ENCODE assay signal across 46 mouse cellular contexts in the genomic region with DNA sequence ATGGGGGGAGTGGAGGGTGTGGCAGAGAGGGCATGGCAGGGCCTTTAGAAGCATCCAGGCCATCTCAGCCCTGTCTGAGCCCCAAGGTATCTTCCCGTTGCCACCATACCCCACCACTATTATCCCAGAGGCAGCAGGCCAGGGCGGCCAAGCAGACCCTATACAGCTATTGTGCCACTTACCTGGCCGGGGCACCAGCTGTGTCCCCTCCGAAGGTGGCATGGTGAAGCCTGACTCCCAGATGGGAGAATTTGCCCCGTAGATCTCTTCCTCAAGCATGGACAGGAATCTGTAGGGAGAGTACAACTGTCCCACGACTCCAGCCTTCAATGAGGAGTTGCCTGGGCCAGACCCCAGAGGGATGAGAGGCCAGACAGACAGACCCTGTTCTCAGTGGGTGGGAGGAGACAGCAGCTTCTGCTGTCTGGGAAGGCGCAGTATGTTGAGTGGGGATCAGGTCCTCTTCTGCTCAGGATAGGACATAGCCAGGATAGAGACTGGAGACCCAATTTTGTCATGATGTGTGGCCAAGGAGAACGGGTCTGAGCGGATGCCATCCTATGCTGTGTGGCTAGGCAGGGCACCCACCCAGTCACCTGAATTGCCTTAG. TPM values are rescaled to one million over a fixed set of nuclear protein-coding genes. Genes with fewer than 3 reads are reported as not detected.
"Had no signal": no experiment of that assay in that cellular context is flagged by ENCODE, and none has a peak within 500 bp of the region (broad histone marks: within the 10 kb centered on the region; RNA-seq: fewer than 3 reads in every experiment).

No protein-coding gene starts in this region.

- DNase-seq: left cerebral cortex, postnatal 4 days; liver; liver, embryonic 13.5 days; liver, postnatal 0 days; lung, adult 18-20 months; lung, adult 2 months; lung, embryonic 14.5 days; lung, postnatal 10 days; lung, postnatal 14 days; lung, postnatal 36 days; lung, postnatal 4 days; midbrain, embryonic 14.5 days had no signal

- H3K27ac ChIP-seq: limb, embryonic 10.5 days; limb, embryonic 12.5 days; limb, embryonic 13.5 days; limb, embryonic 15.5 days; liver, embryonic 12.5 days; liver, embryonic 13.5 days; liver, embryonic 14.5 days; liver, embryonic 15.5 days; lung, embryonic 15.5 days; macrophage; midbrain, embryonic 10.5 days; midbrain, embryonic 12.5 days; midbrain, embryonic 13.5 days; midbrain, embryonic 15.5 days had no signal

- H3K4me2 ChIP-seq: limb, embryonic 12.5 days; limb, embryonic 13.5 days; limb, embryonic 15.5 days; liver, embryonic 11.5 days; liver, embryonic 12.5 days; liver, embryonic 13.5 days; liver, embryonic 15.5 days; lung, embryonic 14.5 days; lung, embryonic 15.5 days; midbrain, embryonic 11.5 days; midbrain, embryonic 12.5 days; midbrain, embryonic 13.5 days; midbrain, embryonic 15.5 days had no signal

- H3K9me3 ChIP-seq: limb, embryonic 10.5 days; limb, embryonic 12.5 days; limb, embryonic 13.5 days; limb, embryonic 15.5 days; liver, embryonic 12.5 days; liver, embryonic 13.5 days; liver, embryonic 15.5 days; lung, embryonic 15.5 days; megakaryocyte, embryonic 14.5 days; midbrain, embryonic 10.5 days; midbrain, embryonic 12.5 days; midbrain, embryonic 13.5 days; midbrain, embryonic 15.5 days had no signal

- H3K4me3 ChIP-seq: limb, embryonic 10.5 days; limb, embryonic 12.5 days; limb, embryonic 13.5 days; limb, embryonic 15.5 days; liver, embryonic 12.5 days; liver, embryonic 13.5 days; liver, embryonic 15.5 days; lung, embryonic 15.5 days; megakaryocyte, embryonic 14.5 days; midbrain, embryonic 10.5 days; midbrain, embryonic 12.5 days; midbrain, embryonic 13.5 days; midbrain, embryonic 15.5 days; myocyte had no signal

- H3K9ac ChIP-seq: limb, embryonic 12.5 days; limb, embryonic 13.5 days; limb, embryonic 15.5 days; liver, embryonic 12.5 days; liver, embryonic 13.5 days; liver, embryonic 14.5 days; liver, embryonic 15.5 days; liver, postnatal 0 days; lung, embryonic 14.5 days; lung, embryonic 15.5 days; midbrain, embryonic 12.5 days; midbrain, embryonic 13.5 days; midbrain, embryonic 15.5 days had no signal

- ATAC-seq: liver, embryonic 12.5 days; liver, postnatal 0 days; lung, postnatal 0 days; midbrain, embryonic 13.5 days; midbrain, embryonic 15.5 days; midbrain, embryonic 16.5 days had no signal

- H3K27me3 ChIP-seq: limb, embryonic 12.5 days; limb, embryonic 13.5 days; limb, embryonic 15.5 days; liver, embryonic 12.5 days; liver, embryonic 13.5 days; liver, embryonic 15.5 days; lung, embryonic 15.5 days; megakaryocyte, embryonic 14.5 days; midbrain, embryonic 13.5 days; midbrain, embryonic 15.5 days had no signal

RNA-seq across cellular contexts. Expression of gene Hspb9, which starts 4.3 kb away (rescaled TPM):
- total RNA-seq: left cerebral cortex, adult 8-10 months; left cerebral cortex, postnatal 10 days; left cerebral cortex, postnatal 14 days; left cerebral cortex, postnatal 25 days; left cerebral cortex, postnatal 36 days; left cerebral cortex, postnatal 4 days; liver, adult 2 months; megakaryocyte, adult 5-6 weeks; megakaryocyte-erythroid progenitor cell, adult 5-6 weeks; midbrain, postnatal 0 days; monocyte, adult 5-6 weeks had no signal
- polyA plus RNA-seq: limb, embryonic 12.5 days; limb, embryonic 13.5 days; limb, embryonic 14.5 days; liver, adult 2 months; lung, embryonic 16.5 days; macrophage; midbrain, embryonic 15.5 days; midbrain, embryonic 16.5 days; midbrain, postnatal 0 days; neural tube, embryonic 11.5 days had no signal

RNA-seq across cellular contexts. Expression of gene Zfp385c, which starts 17.1 kb away (rescaled TPM):
- total RNA-seq: liver, adult 2 months; megakaryocyte progenitor cell, adult 5-6 weeks; megakaryocyte, adult 5-6 weeks; megakaryocyte-erythroid progenitor cell, adult 5-6 weeks had no signal
- polyA plus RNA-seq: liver, adult 2 months; liver, embryonic 11.5 days; liver, embryonic 12.5 days; liver, embryonic 13.5 days; liver, embryonic 14.5 days; liver, embryonic 15.5 days; liver, embryonic 16.5 days; liver, postnatal 0 days; lung, embryonic 14.5 days; lung, postnatal 0 days; midbrain, embryonic 11.5 days; neural tube, embryonic 11.5 days had no signal
